Mouse (Mus musculus) Muller cell, postnatal 12 days (primary cell): ENCODE data around the gene Prr32.

Experiments used
- DNase-seq: peaks from one replicate; pipeline ENCODE4 v3.0.0-alpha.2; 2015; ENCODE audit errors: inconsistent ontology term

Prr32 gene

DNA sequence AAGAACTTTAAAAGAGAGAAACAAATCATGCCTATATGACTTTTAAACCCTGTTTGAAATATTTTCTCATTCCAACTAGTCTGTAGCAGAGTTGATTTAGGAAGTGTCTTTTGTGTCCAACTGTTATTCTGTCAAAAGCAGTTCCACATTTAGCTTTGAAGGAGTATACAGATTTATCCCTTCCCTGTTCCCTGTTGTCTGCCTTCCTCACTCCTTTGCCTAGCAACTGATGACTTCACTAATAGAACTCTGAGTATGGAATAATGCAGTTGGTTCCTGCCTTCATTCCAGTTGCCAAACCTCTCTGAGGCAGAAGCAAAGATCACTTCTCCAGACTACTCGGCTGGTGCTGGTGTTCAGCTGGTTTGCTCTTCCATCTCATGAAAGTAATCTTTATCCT, at the start of gene Prr32:
Prr32 (plus strand) TSS at position 301 of the 400 bp plus-strand sequence.
- no peak for DNase-seq
